Mouse (Mus musculus) mammary gland, adult 2 months (tissue): ENCODE results near the gene Tecr. TPM values are rescaled to one million over a fixed set of nuclear protein-coding genes. Genes with fewer than 3 reads are reported as not detected.

Source experiments
- polyA plus RNA-seq: library from polyadenylated mRNA; depleted of rRNA; stranded (reverse); fragments of >200 nt; gene quantifications from 2 replicates; pipeline ENCODE4 v1.2.3, GENCODE M21; 2012; ENCODE audit warnings: low replicate concordance; rRNA removed

The Tecr gene
- polyA plus RNA-seq: 844 and 1,093 TPM in 2 replicates

GRCm38 (mm10) chr8:83607661-83608397 lies at the start of gene Tecr, which contains the start of gene Dnajb1:
Gene Tecr, minus strand, starts transcription at chr8:83607971.
Gene Dnajb1, plus strand, starts transcription at chr8:83608193.

GRCm38 (mm10) chr8:83652030-83652743 lies 44.4 kb upstream of the Tecr start, which contains the start of gene Gipc1:
Gene Gipc1, plus strand, starts transcription at chr8:83652677.

GRCm38 (mm10) chr8:83566469-83567395 lies 41.0 kb downstream of the Tecr start, which contains the start of gene Ndufb7:
Gene Ndufb7, plus strand, starts transcription at chr8:83566671.

GRCm38 (mm10) chr8:83535736-83536135 lies 72.0 kb downstream of the Tecr start, which contains the start of gene Olfr370:
Gene Olfr370, plus strand, starts transcription at chr8:83535780.

Other genes starting within 250 kb of the Tecr start
- not detected in 2 replicates for gene Clgn, start 218.1 kb downstream of the Tecr start, polyA plus RNA-seq
- 2.9 and 8.0 TPM in 2 replicates for gene Scoc, start 149.6 kb downstream of the Tecr start, polyA plus RNA-seq
- gene Olfr370, start 72.2 kb downstream of the Tecr start, polyA plus RNA-seq: not detected in 2 replicates
- 442 and 514 TPM in 2 replicates for gene Ndufb7, start 41.3 kb downstream of the Tecr start, polyA plus RNA-seq
- gene Dnajb1, start 222 bp upstream of the Tecr start, polyA plus RNA-seq: 28.9 and 29.1 TPM in 2 replicates
- 35.8 and 60.6 TPM in 2 replicates for gene Gipc1, start 44.7 kb upstream of the Tecr start, polyA plus RNA-seq
- 0.65 and 0.94 TPM in 2 replicates for gene Ptger1, start 58.7 kb upstream of the Tecr start, polyA plus RNA-seq
- gene Pkn1, start 91.2 kb upstream of the Tecr start, polyA plus RNA-seq: 135 and 174 TPM in 2 replicates
- gene Ddx39, start 107.2 kb upstream of the Tecr start, polyA plus RNA-seq: 32.8 and 37.7 TPM in 2 replicates
- gene Adgre5, start 133.4 kb upstream of the Tecr start, polyA plus RNA-seq: 100.0 and 123 TPM in 2 replicates